Mouse (Mus musculus) right cerebral cortex, postnatal 4 days (tissue): ENCODE measurements around the gene Arhgdib.
"Not testable (repeated sequence)": the region's sequence is repeated elsewhere in the genome, so short reads cannot be mapped to it uniquely, and the experiment has no call there.

ENCODE experiments used
- DNase-seq: peaks from one replicate; pipeline ENCODE4 v3.0.0-alpha.2; 2022

Arhgdib gene

DNA sequence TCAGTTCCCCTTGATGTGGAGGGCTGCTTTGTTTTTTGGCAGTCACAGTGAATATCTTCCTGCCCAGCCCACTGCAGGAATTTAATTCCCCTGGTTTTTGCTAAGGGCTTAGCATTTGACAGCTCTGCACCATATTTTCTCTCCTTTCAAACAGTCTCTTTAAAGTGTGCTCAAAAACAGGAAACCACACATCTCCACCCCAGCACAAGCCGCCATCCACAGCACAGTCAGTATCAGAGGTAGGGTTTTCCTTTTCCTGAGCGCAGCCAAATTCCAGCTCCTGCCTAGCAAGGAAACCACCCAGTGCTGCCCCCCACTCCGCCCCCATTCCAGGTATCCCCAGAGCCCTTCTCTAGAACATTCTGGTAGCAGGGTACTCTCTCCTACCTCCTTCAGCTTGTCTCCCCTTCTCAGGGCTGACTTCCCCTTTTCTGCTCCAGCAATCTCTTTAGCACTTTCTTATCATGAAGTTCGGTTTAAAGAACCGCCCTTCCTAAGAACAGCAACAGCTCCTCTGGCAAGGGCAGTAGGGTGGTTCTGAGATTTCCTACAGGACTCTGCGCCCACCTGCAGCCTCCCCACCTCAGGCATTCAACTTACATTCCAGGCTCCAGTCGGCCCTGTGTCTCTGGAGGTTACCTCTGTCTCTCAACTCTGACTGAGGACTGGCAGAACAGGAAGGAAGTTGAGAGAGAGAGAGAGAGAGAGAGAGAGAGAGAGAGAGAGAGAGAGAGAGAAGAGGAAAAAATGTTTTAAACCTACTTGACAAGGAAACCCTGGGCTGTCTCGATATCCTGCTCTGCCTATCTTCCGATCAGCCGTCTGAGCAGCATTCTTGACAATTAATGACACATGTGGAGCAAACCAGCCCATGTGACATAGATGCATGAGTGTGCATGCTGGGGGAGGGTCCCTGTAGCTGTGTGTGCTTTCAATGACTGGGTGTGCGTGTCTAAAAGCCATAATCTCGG lies at the start of gene Arhgdib:
TSS of gene Arhgdib (minus strand) at position 849 of the 971 bp plus-strand sequence.
- no peak for DNase-seq

GRCm38 (mm10) chr6:136990557-136990956 lies 48.9 kb upstream of the Arhgdib start:
- no peak for DNase-seq

- DNase-seq: no peak
Measured at GRCm38 (mm10) chr6:136989824-136990497, 48.3 kb upstream of the Arhgdib start.

GRCm38 (mm10) chr6:136988536-136989060 lies 46.9 kb upstream of the Arhgdib start:
- DNase-seq: no peak

- DNase-seq: no peak
Measured at GRCm38 (mm10) chr6:136986718-136987117, 45.0 kb upstream of the Arhgdib start.

- no peak for DNase-seq
Measured at GRCm38 (mm10) chr6:136986019-136986418, 44.3 kb upstream of the Arhgdib start.

DNA sequence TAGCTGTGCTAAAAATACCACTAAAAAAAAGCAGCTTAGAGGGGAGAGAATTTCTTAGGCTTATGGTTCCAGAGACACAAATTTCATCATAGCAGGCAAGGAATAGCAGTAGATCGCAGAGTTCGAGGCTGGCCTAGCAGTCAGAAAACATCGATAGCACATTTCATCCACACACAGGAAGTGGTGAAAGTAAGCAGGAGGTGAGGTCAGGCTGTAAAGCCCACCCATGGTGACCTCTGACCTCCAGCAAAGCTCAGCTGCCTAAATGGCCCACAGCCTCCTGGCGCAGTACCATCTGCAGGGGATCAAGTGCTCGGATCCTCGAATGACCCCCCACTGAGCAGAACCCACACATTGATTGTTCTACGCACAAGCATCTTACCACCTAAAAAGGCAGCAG lies 41.5 kb upstream of the Arhgdib start:
- no peak for DNase-seq

GRCm38 (mm10) chr6:136982581-136982980 lies 40.9 kb upstream of the Arhgdib start:
- DNase-seq: no peak

DNA sequence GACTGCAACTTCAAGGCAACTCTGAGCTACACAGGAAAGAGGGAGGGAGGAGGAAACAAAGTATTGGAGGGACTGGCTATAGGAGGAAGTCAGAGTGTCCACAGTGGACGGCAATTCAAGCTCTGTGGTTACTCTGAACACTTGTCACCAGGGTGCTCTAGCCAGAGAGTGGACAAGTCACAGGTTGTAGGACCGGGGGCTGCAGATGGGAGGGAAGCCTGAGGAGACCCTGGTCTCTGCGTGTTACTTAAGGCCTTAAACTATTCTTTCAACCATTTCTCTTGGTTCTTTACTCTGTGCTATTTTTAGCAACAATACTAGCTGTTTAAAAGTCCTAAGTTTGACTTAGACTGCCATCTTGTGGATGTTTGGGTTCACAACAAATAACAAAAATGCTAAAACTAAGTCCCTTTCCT lies 38.6 kb upstream of the Arhgdib start:
- no peak for DNase-seq

GRCm38 (mm10) chr6:136979274-136980082 lies 37.8 kb upstream of the Arhgdib start:
- no peak for DNase-seq

- DNase-seq: not testable (repeated sequence)
Measured at GRCm38 (mm10) chr6:136968877-136969276, 27.2 kb upstream of the Arhgdib start.

- DNase-seq: no peak
Measured at GRCm38 (mm10) chr6:136967466-136967865, 25.8 kb upstream of the Arhgdib start.

DNA sequence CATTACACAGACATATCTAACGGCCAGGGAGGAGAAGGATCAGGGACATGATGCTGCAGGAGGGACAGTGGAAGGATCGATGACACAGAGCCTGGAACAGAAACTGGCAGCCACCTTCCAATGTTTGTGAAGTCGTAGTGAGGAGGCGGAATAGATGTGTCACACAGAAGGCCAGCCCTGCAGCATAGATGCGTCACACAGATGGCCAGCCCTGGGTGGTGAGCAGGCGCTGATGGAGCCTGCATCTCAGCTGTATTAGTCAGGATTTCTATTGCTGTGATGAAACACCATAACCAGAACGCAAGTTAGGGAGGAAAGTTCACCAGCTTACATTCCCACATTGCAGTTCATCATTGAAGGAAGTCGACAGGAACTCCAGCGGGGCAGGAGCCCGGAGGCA lies 24.2 kb upstream of the Arhgdib start:
- no peak for DNase-seq

DNA sequence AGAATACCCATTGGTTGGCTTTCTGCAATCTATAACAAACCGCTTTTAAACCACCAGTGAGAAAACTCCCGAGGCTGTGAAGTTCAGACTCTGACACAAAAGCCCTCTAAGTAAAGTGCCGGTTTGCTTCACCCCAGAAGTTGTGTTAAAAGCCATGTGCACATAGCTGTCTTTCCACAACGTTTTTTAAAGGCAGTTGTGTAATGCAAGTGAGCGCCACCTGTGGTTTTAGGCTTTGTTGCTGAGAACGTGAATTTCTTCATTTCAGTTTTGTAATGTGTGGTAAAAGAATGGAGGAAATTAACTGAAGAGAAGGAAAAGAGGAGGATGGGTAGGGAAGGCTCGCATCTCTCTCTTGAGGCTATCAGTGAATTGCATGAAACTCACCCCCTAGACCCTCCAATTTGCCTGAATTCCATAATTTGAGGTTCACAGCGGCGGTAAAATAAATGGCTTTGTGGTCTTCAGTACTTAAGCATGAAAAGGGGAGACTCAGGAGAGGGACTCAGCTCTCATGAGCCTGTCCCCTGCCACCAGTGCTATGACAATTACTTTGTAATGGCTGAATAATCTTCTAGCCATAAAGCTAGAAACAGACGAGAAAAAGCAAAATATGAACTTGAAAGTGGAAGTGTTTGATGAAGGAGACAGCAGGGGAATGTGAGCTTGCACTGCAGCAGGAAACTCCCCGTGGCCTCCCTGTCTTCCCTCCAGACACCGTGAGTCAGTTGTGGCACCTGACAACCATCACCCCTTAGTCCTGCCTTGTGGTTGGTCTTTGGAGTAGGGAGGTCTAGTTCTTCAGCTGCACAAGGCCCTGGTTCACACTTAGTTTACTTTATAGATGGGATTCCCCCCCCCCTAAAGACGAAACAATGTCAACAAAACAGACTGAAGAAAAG lies 23.2 kb upstream of the Arhgdib start:
- no peak for DNase-seq

GRCm38 (mm10) chr6:136962957-136963356 lies 21.3 kb upstream of the Arhgdib start:
- no peak for DNase-seq

DNA sequence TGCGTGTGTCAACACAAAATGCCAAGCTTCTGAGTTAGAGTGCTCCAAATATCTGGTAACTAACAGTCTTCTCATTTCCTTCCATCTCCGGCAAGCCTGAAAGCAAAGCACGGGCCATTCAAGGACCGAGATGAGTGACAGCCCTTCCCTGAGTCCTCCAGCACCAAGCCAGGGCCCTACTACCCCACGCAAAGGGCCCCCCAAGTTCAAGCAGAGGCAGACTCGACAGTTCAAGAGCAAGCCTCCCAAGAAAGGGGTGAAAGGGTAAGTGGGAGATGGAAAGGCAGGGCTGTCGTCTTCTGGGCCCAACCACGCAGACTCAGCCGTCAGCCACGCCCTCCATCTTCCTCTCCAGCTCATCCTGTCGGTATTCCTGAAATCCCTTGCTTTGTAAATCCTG lies 17.4 kb upstream of the Arhgdib start:
- DNase-seq: no peak

GRCm38 (mm10) chr6:136957062-136957461 lies 15.4 kb upstream of the Arhgdib start:
- no peak for DNase-seq

DNA sequence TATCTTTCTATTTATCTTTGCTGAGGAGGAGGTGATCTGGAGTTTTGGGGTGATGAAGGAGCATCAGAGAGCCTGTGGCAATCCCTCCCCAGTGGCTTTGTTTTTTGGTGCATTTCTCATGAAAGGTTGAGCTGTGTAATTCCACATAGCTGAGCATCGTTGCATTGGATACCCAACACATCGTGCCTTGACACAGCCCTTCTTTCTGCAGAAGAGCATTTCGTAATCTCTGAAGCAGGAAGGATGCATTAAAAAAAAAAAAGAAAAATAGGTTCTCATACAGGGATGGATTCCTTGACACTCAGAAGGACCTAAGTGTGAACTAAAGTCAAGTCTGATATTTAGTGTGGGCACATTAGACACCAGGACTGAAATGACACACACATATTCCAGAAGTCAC lies 13.5 kb upstream of the Arhgdib start:
- no peak for DNase-seq

DNA sequence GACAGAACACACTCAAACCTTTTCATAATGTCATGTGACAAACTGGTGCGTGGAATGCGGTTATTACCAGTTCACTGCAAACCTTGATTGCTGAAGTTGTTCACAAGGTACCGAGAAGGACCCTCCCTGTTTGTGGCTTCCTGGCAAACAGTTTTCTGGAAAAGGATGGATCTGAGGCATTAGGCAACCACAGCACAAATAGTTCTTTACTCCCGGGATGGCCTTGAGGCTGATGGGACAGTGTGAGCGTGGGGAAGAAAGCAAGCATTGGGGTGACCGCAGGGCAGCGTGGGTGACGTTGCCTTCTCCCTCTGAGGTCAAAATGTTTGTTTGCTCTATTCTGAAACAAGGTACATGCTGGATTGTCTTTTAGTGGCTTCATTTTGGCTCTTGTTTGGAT lies 13.0 kb upstream of the Arhgdib start:
- no peak for DNase-seq

GRCm38 (mm10) chr6:136954192-136954591 lies 12.5 kb upstream of the Arhgdib start:
- DNase-seq: no peak

DNA sequence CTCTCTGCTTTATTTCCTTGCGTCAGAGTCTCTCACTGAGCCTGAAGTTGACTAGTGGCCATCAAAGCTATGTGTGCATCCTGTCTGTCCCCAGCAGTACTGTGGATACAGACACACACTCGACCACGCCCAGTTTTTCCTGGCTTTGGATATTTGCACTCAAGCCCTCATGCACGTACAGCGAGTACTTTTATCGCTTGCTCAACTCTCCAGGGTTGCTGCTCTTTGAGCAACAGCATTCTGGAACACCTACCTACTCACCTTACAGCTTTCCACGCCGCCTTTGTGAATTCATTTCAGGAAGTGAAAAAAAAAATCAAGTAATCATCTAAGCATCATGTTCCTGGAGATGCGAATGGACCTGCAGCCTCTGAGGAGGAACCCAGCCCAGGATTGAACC lies 11.2 kb upstream of the Arhgdib start:
- no peak for DNase-seq

- no peak for DNase-seq
Measured at GRCm38 (mm10) chr6:136950171-136950570, 8.5 kb upstream of the Arhgdib start.
